Mouse (Mus musculus): Measurements from ENCODE around the gene Ndufs5.

GRCm38 (mm10) chr4:123685046-123685445, 33.0 kb downstream of the Ndufs5 start:
- TF ChIP-seq POLR2A (IDR thresholded peaks at IDR 0.05; ENCODE audit: control insufficient read depth in 1 of 2, insufficient read depth in 1 of 2, low read depth in 1 of 2, low read length in 2 of 2, poor library complexity in 1 of 2) (no peak), MAZ (IDR thresholded peaks at IDR 0.05; ENCODE audit: low read depth, low read length) (no peak), CTCF (IDR thresholded peaks at IDR 0.05 in 2 of 3, conservative IDR thresholded peaks at IDR 0.05 in 1 of 3; ENCODE audit: control insufficient read depth in 1 of 3, insufficient read depth in 1 of 3, low read depth in 2 of 3, low read length in 3 of 3, poor library complexity in 1 of 3, severe bottlenecking in 1 of 3) (no peak), GATA1 (IDR thresholded peaks at IDR 0.05; ENCODE audit: low read depth, low read length) (no peak), RCOR1 (IDR thresholded peaks at IDR 0.05; ENCODE audit: low read depth, low read length) (no peak), EP300 (IDR thresholded peaks at IDR 0.05; ENCODE audit: low read depth in 1 of 2, low read length in 2 of 2) (no peak)

All from MEL (cell line).